In genomic region chr10:59292079-59292478, GRCm38 (mm10) we compare ENCODE assay signal across 13 mouse cellular contexts. TPM values are rescaled to one million over a fixed set of nuclear protein-coding genes. Genes with fewer than 3 reads are reported as not detected.
DNase-seq lines count a peak whose midpoint lies in the region; ATAC-seq and TF ChIP-seq lines count a peak whose summit lies in the region.
"Had no signal": no experiment of that assay in that cellular context is flagged by ENCODE, and none has a peak within 500 bp of the region (broad histone marks: within the 10 kb centered on the region; RNA-seq: fewer than 3 reads in every experiment).

No protein-coding gene starts in this region.

- no peak overlapping the region for H3ac ChIP-seq in C2C12 (ENCODE audit: control insufficient read depth, insufficient read length, low read depth)

- peaks cover 8% of the 10 kb centered on the region for H3K9me3 ChIP-seq in megakaryocyte, embryonic 14.5 days
- H3K9me3 ChIP-seq in MEL (replicated peaks; ENCODE audit: insufficient read depth, low read length), result no peaks in the 10 kb centered on the region
- H3K9me3 ChIP-seq: embryonic facial prominence, embryonic 10.5 days; embryonic facial prominence, embryonic 12.5 days; forebrain, embryonic 13.5 days; forebrain, embryonic 15.5 days; G1E had no signal

- H3K79me3 ChIP-seq in C2C12 (ENCODE audit: low read depth), result no peaks in the 10 kb centered on the region

- H3K36me3 ChIP-seq in megakaryocyte, embryonic 14.5 days (replicated peaks; ENCODE audit: low read length), result peaks cover under 1% of the 10 kb centered on the region
- H3K36me3 ChIP-seq in C2C12 (ENCODE audit: control insufficient read depth, insufficient read depth) (no peaks in the 10 kb centered on the region), MEL (ENCODE audit: control insufficient read depth in 1 of 2, insufficient read depth in 2 of 2, low read length in 2 of 2) (no peaks in the 10 kb centered on the region)
- H3K36me3 ChIP-seq: embryonic facial prominence, embryonic 10.5 days; embryonic facial prominence, embryonic 12.5 days; forebrain, embryonic 15.5 days; G1E had no signal

- no peak for TF ChIP-seq RAD21 in MEL (IDR thresholded peaks at IDR 0.05; ENCODE audit: low read depth, low read length)

- peaks cover 47% of the 10 kb centered on the region for H3K27me3 ChIP-seq in megakaryocyte, embryonic 14.5 days (replicated peaks)
- H3K27me3 ChIP-seq in C2C12 (ENCODE audit: control insufficient read depth, insufficient read depth, insufficient read length), result no peaks in the 10 kb centered on the region
- H3K27me3 ChIP-seq in MEL (ENCODE audit: control insufficient read depth in 1 of 2, insufficient read depth in 2 of 2, low read length in 2 of 2), result no peaks in the 10 kb centered on the region
- H3K27me3 ChIP-seq: CH12.LX; embryonic facial prominence, embryonic 12.5 days; forebrain, embryonic 13.5 days; forebrain, embryonic 15.5 days had no signal

- H3K4me1 ChIP-seq in megakaryocyte, embryonic 14.5 days, result peaks cover 66% of the 10 kb centered on the region
- peaks cover 0 to 3% of the 10 kb centered on the region in 2 experiments; a peak in 1 of 4 replicates for H3K4me1 ChIP-seq in MEL (ENCODE audit: control insufficient read depth in 1 of 2, insufficient read depth in 2 of 2, low read length in 2 of 2)
- H3K4me1 ChIP-seq: embryonic facial prominence, embryonic 12.5 days; forebrain, embryonic 13.5 days; forebrain, embryonic 15.5 days had no signal

- no peaks in the 10 kb centered on the region for H3K79me2 ChIP-seq in C2C12 (ENCODE audit: control insufficient read depth, insufficient read depth)
- H3K79me2 ChIP-seq in MEL (ENCODE audit: control insufficient read depth, insufficient read depth, low read length, poor library complexity), result no peaks in the 10 kb centered on the region

- peak overlapping the region; percentile 67 for H3K4me3 ChIP-seq in megakaryocyte, embryonic 14.5 days (replicated peaks)
- H3K4me3 ChIP-seq in C2C12 (ENCODE audit: insufficient read depth, poor library complexity, severe bottlenecking) (no peak overlapping the region), MEL (ENCODE audit: control insufficient read depth in 1 of 2, insufficient read depth in 1 of 2, low read depth in 2 of 2, low read length in 2 of 2) (no peak overlapping the region)
- H3K4me3 ChIP-seq: embryonic facial prominence, embryonic 10.5 days; embryonic facial prominence, embryonic 12.5 days; forebrain, embryonic 13.5 days; forebrain, embryonic 15.5 days had no signal

- no peak overlapping the region for H3K27ac ChIP-seq in MEL (ENCODE audit: control insufficient read depth, low read depth, low read length)
- H3K27ac ChIP-seq: embryonic facial prominence, embryonic 10.5 days; embryonic facial prominence, embryonic 12.5 days; forebrain, embryonic 13.5 days; forebrain, embryonic 15.5 days had no signal

- TF ChIP-seq CTCF in C2C12 (IDR thresholded peaks at IDR 0.05; ENCODE audit: control insufficient read depth, insufficient read depth, insufficient read length), result no peak
- no peak for TF ChIP-seq CTCF in MEL (IDR thresholded peaks at IDR 0.05 in 2 of 3, conservative IDR thresholded peaks at IDR 0.05 in 1 of 3; ENCODE audit: control insufficient read depth in 1 of 3, insufficient read depth in 1 of 3, low read depth in 2 of 3, low read length in 3 of 3, poor library complexity in 1 of 3, severe bottlenecking in 1 of 3)

- TF ChIP-seq EP300 in MEL (IDR thresholded peaks at IDR 0.05; ENCODE audit: low read depth in 1 of 2, low read length in 2 of 2), result no peak

- DNase-seq in MEL (ENCODE audit: low read depth, low spot score), result no peak
- no peak for DNase-seq in right cerebral cortex, postnatal 36 days (ENCODE audit: low spot score in 2 of 2)
- no peak for DNase-seq in adrenal gland, adult 18-20 months (ENCODE audit: low spot score in 2 of 2)

- no peak for ATAC-seq in megakaryocyte, adult 5-6 weeks (ENCODE audit: poor library complexity, severe bottlenecking)

- no peak for TF ChIP-seq POLR2A in MEL (IDR thresholded peaks at IDR 0.05; ENCODE audit: control insufficient read depth in 1 of 2, insufficient read depth in 1 of 2, low read depth in 1 of 2, low read length in 2 of 2, poor library complexity in 1 of 2)

- no peak overlapping the region for H3K9ac ChIP-seq in MEL (ENCODE audit: control insufficient read depth, low read depth, low read length, poor library complexity, severe bottlenecking)
- H3K9ac ChIP-seq: embryonic facial prominence, embryonic 12.5 days; forebrain, embryonic 13.5 days; forebrain, embryonic 15.5 days; forebrain, postnatal 0 days had no signal

TF ChIP-seq in C2C12, 6 proteins besides CTCF, POLR2A, EP300 and RAD21:
- TF ChIP-seq USF1 (IDR thresholded peaks at IDR 0.05; ENCODE audit: low read depth), result peak; percentile 76
- no peak for TF ChIP-seq MYOD1 (IDR thresholded peaks at IDR 0.05; ENCODE audit: control insufficient read depth, insufficient read length, low read depth)

TF ChIP-seq in MEL, 35 proteins besides CTCF, POLR2A, EP300 and RAD21:
- peak; percentile 76 for TF ChIP-seq USF1 (IDR thresholded peaks at IDR 0.05; ENCODE audit: low read depth, low read length)
- no peak for TF ChIP-seq RCOR1 (IDR thresholded peaks at IDR 0.05; ENCODE audit: low read depth, low read length)
- TF ChIP-seq GABPA (IDR thresholded peaks at IDR 0.05; ENCODE audit: low read depth, low read length), result no peak

RNA-seq across cellular contexts. Expression of gene P4ha1, which starts 31.0 kb away (rescaled TPM):
- polyA plus RNA-seq in megakaryocyte, embryonic 14.5 days (2012; ENCODE audit: insufficient read depth, low replicate concordance), result 3.7 and 10.7 TPM in 2 replicates
- 9.6 and 14.3 TPM in 2 replicates for total RNA-seq in megakaryocyte, adult 5-6 weeks (2015)
- total RNA-seq in megakaryocyte, adult 5-6 weeks (2017), result 19.2 and 25.0 TPM in 2 replicates
- 26.4 TPM for polyA plus RNA-seq in C2C12 (2012; fragmentation: generic; extraction: Trizol)
- total RNA-seq in MEL (2012; rRNA removed), result 18.9 and 50.4 TPM in 2 replicates
- 10 to 100 TPM in 1 of 2 experiments, not detected in 1; 50.2 TPM for polyA plus RNA-seq in MEL (2012; ENCODE audit: insufficient read depth in 1 of 2, insufficient read length in 2 of 2, low read depth in 1 of 2, low replicate concordance in 2 of 2, missing spikeins in 1 of 2)
- 100 to 1,000 TPM in 1 of 2 experiments, 10 to 100 TPM in 1; 82.5 to 154 TPM for total RNA-seq in adrenal gland, adult 18-20 months (2021)
